Mouse (Mus musculus) stomach, embryonic 16.5 days (tissue): Measurements from ENCODE around the gene AI661453. TPM values are rescaled to one million over a fixed set of nuclear protein-coding genes. Genes with fewer than 3 reads are reported as not detected.

ENCODE experiments used
- ATAC-seq: fragments of 200-750 bp; cut with Nextera tagmentation; 2 replicates; pipeline ENCODE4 v1.8.0; 2017; ENCODE audit warnings: moderate number of reproducible peaks, moderate TSS enrichment; ENCODE audit not compliant: insufficient read depth, low FRiP score
- H3K27ac ChIP-seq: fragments of 300-500 bp; sonication (generic); 2 replicates; pipeline ENCODE4 v1.5.1; 2014; ENCODE audit warnings: low read length
- H3K27me3 ChIP-seq: fragments of 300-500 bp; sonication (generic); 2 replicates; pipeline ENCODE4 v1.6.1; 2014; ENCODE audit warnings: low read length, control low read depth, mixed read lengths; ENCODE audit not compliant: control insufficient read depth, insufficient read depth
- H3K36me3 ChIP-seq: fragments of 300-500 bp; sonication (generic); 2 replicates; pipeline ENCODE4 v1.6.1; 2014; ENCODE audit warnings: low read length; ENCODE audit not compliant: control insufficient read depth, insufficient read depth
- H3K4me1 ChIP-seq: fragments of 300-500 bp; sonication (generic); 2 replicates; pipeline ENCODE4 v1.6.1; 2014; ENCODE audit warnings: low read length, control low read depth, mixed read lengths; ENCODE audit not compliant: control insufficient read depth, insufficient read depth
- H3K4me2 ChIP-seq: fragments of 300-500 bp; sonication (generic); 2 replicates; pipeline ENCODE4 v1.6.1; 2014; ENCODE audit warnings: low read depth, low read length, mixed read lengths
- H3K4me3 ChIP-seq: fragments of 300-500 bp; sonication (generic); replicated peaks from 2 replicates; pipeline ENCODE4 v1.5.1; 2014; ENCODE audit warnings: mild to moderate bottlenecking, low read length
- H3K9ac ChIP-seq: fragments of 300-500 bp; sonication (generic); 2 replicates; pipeline ENCODE4 v1.6.1; 2014; ENCODE audit warnings: low read length
- H3K9me3 ChIP-seq: fragments of 300-500 bp; sonication (generic); replicated peaks from 2 replicates; pipeline ENCODE4 v1.6.1; 2016; ENCODE audit warnings: low read length, control low read depth; ENCODE audit not compliant: control insufficient read depth
- WGBS: fragments of 180-500 bp; shearing (Covaris S2); extraction: QIAGEN DNeasy Blood & Tissue Kit; methylation state at CpG from one replicate; pipeline ENCODE4 v1.1.7; 2014; 5-methylcytosine and 5-hydroxymethylcytosine counted together
- polyA plus RNA-seq: library from polyadenylated mRNA; unstranded; fragments of >200 nt; fragmentation: Nextera tagmentation; extraction: Ambion mirVana; gene quantifications from 2 replicates; pipeline ENCODE4 v1.2.1, GENCODE M21; 2015

The AI661453 gene
- polyA plus RNA-seq, 1 experiment from 2014 or later, result 5.1 TPM

GRCm38 (mm10) chr17:47507523-47507922, 71.1 kb downstream of the AI661453 start:
- H3K4me3 ChIP-seq, result peak overlapping the region; percentile 36; the same call in 1 of the 2 replicates
- 69% methylated on average over 2 of the region's 2 CpGs for WGBS
- no peaks in the 10 kb centered on the region for H3K36me3 ChIP-seq
- H3K27ac ChIP-seq, result peak overlapping the region; percentile 99
- peak overlapping the region; percentile 63 for H3K4me2 ChIP-seq
- H3K9me3 ChIP-seq, result no peaks in the 10 kb centered on the region
- H3K27me3 ChIP-seq, result no peaks in the 10 kb centered on the region
- H3K4me1 ChIP-seq, result peaks cover 46% of the 10 kb centered on the region
- no peak for ATAC-seq
- H3K9ac ChIP-seq, result peak overlapping the region; percentile 51; the same call in 1 of the 2 replicates

GRCm38 (mm10) chr17:47508012-47508608, 71.7 kb downstream of the AI661453 start:
- ATAC-seq, result peak; percentile 83
- Histone ChIP-seq H3K4me3 (peak overlapping the region; percentile 36), H3K4me2 (peak overlapping the region; percentile 63), H3K27ac (peak overlapping the region; percentile 99), H3K27me3 (no peaks in the 10 kb centered on the region), H3K9ac (peak overlapping the region; percentile 69), H3K9me3 (no peaks in the 10 kb centered on the region), H3K36me3 (no peaks in the 10 kb centered on the region), H3K4me1 (peaks cover 52% of the 10 kb centered on the region)
- 8% methylated on average over 12 of the region's 12 CpGs for WGBS

GRCm38 (mm10) chr17:47509031-47509705, 72.8 kb downstream of the AI661453 start:
- Histone ChIP-seq H3K4me1 (peaks cover 58% of the 10 kb centered on the region), H3K4me2 (no peak overlapping the region)
- 56% methylated on average over 9 of the region's 9 CpGs for WGBS

GRCm38 (mm10) chr17:47511111-47512020, 75.0 kb downstream of the AI661453 start:
- Histone ChIP-seq H3K4me2 (peak overlapping the region; percentile 60), H3K9me3 (no peaks in the 10 kb centered on the region), H3K4me3 (peak overlapping the region; percentile 35), H3K4me1 (peaks cover 48% of the 10 kb centered on the region), H3K27ac (peak overlapping the region; percentile 99), H3K36me3 (no peaks in the 10 kb centered on the region), H3K9ac (peak overlapping the region; percentile 72), H3K27me3 (no peaks in the 10 kb centered on the region)
- 6% methylated on average over 25 of the region's 25 CpGs for WGBS
- peak; percentile 92 for ATAC-seq

More at GRCm38 (mm10) chr17:47509031-47509705, 72.8 kb downstream of the AI661453 start:
- no peaks in the 10 kb centered on the region for H3K36me3 ChIP-seq
- no peaks in the 10 kb centered on the region for H3K9me3 ChIP-seq
- no peak overlapping the region for H3K4me3 ChIP-seq
- peak overlapping the region; percentile 99 for H3K27ac ChIP-seq
- H3K27me3 ChIP-seq, result no peaks in the 10 kb centered on the region
- no peak for ATAC-seq
- peak overlapping the region; percentile 2; the same call in 1 of the 2 replicates for H3K9ac ChIP-seq

- Histone ChIP-seq H3K27ac (peak overlapping the region; percentile 92), H3K36me3 (no peaks in the 10 kb centered on the region), H3K9me3 (no peaks in the 10 kb centered on the region), H3K4me2 (no peak overlapping the region), H3K4me1 (peaks cover 43% of the 10 kb centered on the region), H3K4me3 (no peak overlapping the region), H3K27me3 (no peaks in the 10 kb centered on the region), H3K9ac (peak overlapping the region; percentile 38; the same call in 1 of the 2 replicates)
- ATAC-seq, result peak; percentile 35; the same call in 1 of the 2 replicates
- 46% methylated on average over 10 of the region's 10 CpGs for WGBS
These were observed 76.8 kb downstream of the AI661453 start for GRCm38 (mm10) chr17:47512956-47513775.

GRCm38 (mm10) chr17:47515180-47515844, 78.9 kb downstream of the AI661453 start:
- Histone ChIP-seq H3K36me3 (no peaks in the 10 kb centered on the region), H3K9ac (no peak overlapping the region), H3K4me1 (peaks cover 41% of the 10 kb centered on the region), H3K4me3 (no peak overlapping the region), H3K27me3 (no peaks in the 10 kb centered on the region), H3K27ac (no peak overlapping the region), H3K9me3 (no peaks in the 10 kb centered on the region), H3K4me2 (no peak overlapping the region)
- ATAC-seq, result no peak
- 64% methylated on average over 7 of the region's 7 CpGs for WGBS

- WGBS, result 94% methylated on average over 3 of the region's 3 CpGs
- Histone ChIP-seq H3K4me3 (no peak overlapping the region), H3K4me1 (peaks cover 45% of the 10 kb centered on the region), H3K4me2 (no peak overlapping the region), H3K9me3 (no peaks in the 10 kb centered on the region), H3K9ac (no peak overlapping the region), H3K36me3 (no peaks in the 10 kb centered on the region), H3K27ac (no peak overlapping the region), H3K27me3 (no peaks in the 10 kb centered on the region)
- ATAC-seq, result no peak
These were observed 79.8 kb downstream of the AI661453 start for GRCm38 (mm10) chr17:47516232-47516631.

GRCm38 (mm10) chr17:47518205-47518604, 81.8 kb downstream of the AI661453 start:
- Histone ChIP-seq H3K27me3 (no peaks in the 10 kb centered on the region), H3K27ac (peak overlapping the region; percentile 95), H3K36me3 (no peaks in the 10 kb centered on the region), H3K9me3 (no peaks in the 10 kb centered on the region), H3K4me1 (peaks cover 44% of the 10 kb centered on the region), H3K9ac (peak overlapping the region; percentile 68), H3K4me2 (peak overlapping the region; percentile 37), H3K4me3 (no peak overlapping the region)
- ATAC-seq, result peak; percentile 52
- 17% methylated on average over 8 of the region's 8 CpGs for WGBS
